Mouse (Mus musculus) hindbrain, embryonic 16.5 days (tissue): ENCODE data around the gene Gjb3. TPM values are rescaled to one million over a fixed set of nuclear protein-coding genes. Genes with fewer than 3 reads are reported as not detected.

Source experiments
- ATAC-seq: fragments of 200-750 bp; cut with Nextera tagmentation; 2 replicates; pipeline ENCODE4 v1.8.0; 2017; ENCODE audit warnings: moderate TSS enrichment, moderate library complexity
- H3K27ac ChIP-seq: fragments of 300-500 bp; sonication (generic); 2 replicates; pipeline ENCODE4 v1.5.1; 2014; ENCODE audit warnings: low read depth, mild to moderate bottlenecking, control low read depth, low read length, moderate library complexity
- H3K27me3 ChIP-seq: fragments of 300-500 bp; sonication (generic); replicated peaks from 2 replicates; pipeline ENCODE4 v1.6.1; 2014; ENCODE audit warnings: low read length; ENCODE audit not compliant: control insufficient read depth, insufficient read depth
- H3K36me3 ChIP-seq: fragments of 300-500 bp; sonication (generic); 2 replicates; pipeline ENCODE4 v1.6.1; 2014; ENCODE audit warnings: mild to moderate bottlenecking, low read length, moderate library complexity, mixed read lengths; ENCODE audit not compliant: control insufficient read depth, insufficient read depth
- H3K4me1 ChIP-seq: fragments of 300-500 bp; sonication (generic); 2 replicates; pipeline ENCODE4 v1.6.1; 2014; ENCODE audit warnings: low read depth, low read length; ENCODE audit not compliant: control insufficient read depth, insufficient read depth
- H3K4me2 ChIP-seq: fragments of 300-500 bp; sonication (generic); 2 replicates; pipeline ENCODE4 v1.6.1; 2014; ENCODE audit warnings: mild to moderate bottlenecking, low read length, control low read depth, moderate library complexity
- H3K4me3 ChIP-seq: fragments of 300-500 bp; sonication (generic); 2 replicates; pipeline ENCODE4 v1.5.1; 2014; ENCODE audit warnings: mild to moderate bottlenecking, low read length, control low read depth, moderate library complexity
- H3K9ac ChIP-seq: fragments of 300-500 bp; sonication (generic); 2 replicates; pipeline ENCODE4 v1.6.1; 2014; ENCODE audit warnings: low read depth, mild to moderate bottlenecking, control low read depth, low read length, moderate library complexity
- H3K9me3 ChIP-seq: fragments of 300-500 bp; sonication (generic); 2 replicates; pipeline ENCODE4 v1.6.1; 2014; ENCODE audit warnings: mild to moderate bottlenecking, low read length, moderate library complexity; ENCODE audit not compliant: control insufficient read depth
- WGBS: fragments of 180-500 bp; shearing (Covaris S2); extraction: QIAGEN DNeasy Blood & Tissue Kit; methylation state at CpG from one replicate; pipeline ENCODE4 v1.1.7; 2014; 5-methylcytosine and 5-hydroxymethylcytosine counted together
- polyA plus RNA-seq: library from polyadenylated mRNA; unstranded; fragments of >200 nt; fragmentation: Nextera tagmentation; extraction: Ambion mirVana; gene quantifications from 2 replicates; pipeline ENCODE4 v1.2.1, GENCODE M21; 2015

Gene Gjb3
- polyA plus RNA-seq, 1 experiment from 2014 or later, result 0.15 TPM

- Histone ChIP-seq H3K36me3 (no peaks in the 10 kb centered on the region), H3K4me2 (no peak overlapping the region), H3K27me3 (no peaks in the 10 kb centered on the region), H3K9me3 (no peaks in the 10 kb centered on the region), H3K27ac (no peak overlapping the region), H3K4me1 (no peaks in the 10 kb centered on the region; the same call in 1 of the 2 replicates), H3K9ac (no peak overlapping the region), H3K4me3 (no peak overlapping the region)
- WGBS, result 75% methylated on average over 4 of the region's 4 CpGs
- no peak for ATAC-seq
Measured at GRCm38 (mm10) chr4:127349560-127350300, 19.1 kb upstream of the Gjb3 start.

- H3K4me2 ChIP-seq, result no peak overlapping the region
- H3K4me3 ChIP-seq, result no peak overlapping the region
- H3K9me3 ChIP-seq, result no peaks in the 10 kb centered on the region
- WGBS, result 77% methylated on average over 5 of the region's 5 CpGs
- no peaks in the 10 kb centered on the region for H3K4me1 ChIP-seq
- no peaks in the 10 kb centered on the region for H3K36me3 ChIP-seq
- no peak for ATAC-seq
- no peak overlapping the region for H3K9ac ChIP-seq
- no peak overlapping the region for H3K27ac ChIP-seq
- H3K27me3 ChIP-seq, result no peaks in the 10 kb centered on the region
Measured at GRCm38 (mm10) chr4:127345000-127345399, 14.4 kb upstream of the Gjb3 start.

- Histone ChIP-seq H3K36me3 (no peaks in the 10 kb centered on the region), H3K9me3 (no peaks in the 10 kb centered on the region)
- ATAC-seq, result no peak
Measured at GRCm38 (mm10) chr4:127341372-127341771, 10.7 kb upstream of the Gjb3 start.

GRCm38 (mm10) chr4:127337668-127338067 lies 7.0 kb upstream of the Gjb3 start:
- Histone ChIP-seq H3K4me3 (no peak overlapping the region), H3K9ac (no peak overlapping the region), H3K27me3 (peaks cover 2% of the 10 kb centered on the region), H3K4me2 (no peak overlapping the region), H3K4me1 (no peaks in the 10 kb centered on the region), H3K27ac (no peak overlapping the region), H3K9me3 (no peaks in the 10 kb centered on the region), H3K36me3 (no peaks in the 10 kb centered on the region)
- WGBS, result 89% methylated on average over 5 of the region's 5 CpGs
- ATAC-seq, result no peak

More at GRCm38 (mm10) chr4:127341372-127341771, 10.7 kb upstream of the Gjb3 start:
- 69% methylated on average over 6 of the region's 6 CpGs for WGBS
- no peak overlapping the region for H3K9ac ChIP-seq
- no peak overlapping the region for H3K27ac ChIP-seq
- H3K27me3 ChIP-seq, result no peaks in the 10 kb centered on the region
- no peak overlapping the region for H3K4me2 ChIP-seq
- H3K4me1 ChIP-seq, result no peaks in the 10 kb centered on the region
- no peak overlapping the region for H3K4me3 ChIP-seq

GRCm38 (mm10) chr4:127334870-127335504 lies 4.3 kb upstream of the Gjb3 start:
- H3K27me3 ChIP-seq, result peaks cover 16% of the 10 kb centered on the region
- H3K4me3 ChIP-seq, result no peak overlapping the region
- ATAC-seq, result no peak
- H3K4me1 ChIP-seq, result peaks cover 11% of the 10 kb centered on the region
- no peak overlapping the region for H3K9ac ChIP-seq
- no peaks in the 10 kb centered on the region for H3K36me3 ChIP-seq
- WGBS, result 52% methylated on average over 5 of the region's 5 CpGs
- H3K4me2 ChIP-seq, result no peak overlapping the region
- H3K9me3 ChIP-seq, result no peaks in the 10 kb centered on the region
- no peak overlapping the region for H3K27ac ChIP-seq

GRCm38 (mm10) chr4:127331171-127331570 lies 527 bp upstream of the Gjb3 start:
- peaks cover 16% of the 10 kb centered on the region for H3K27me3 ChIP-seq

GRCm38 (mm10) chr4:127329751-127330150 lies 893 bp downstream of the Gjb3 start:
- no peak for ATAC-seq
- Histone ChIP-seq H3K9ac (no peak overlapping the region), H3K27ac (no peak overlapping the region), H3K9me3 (no peaks in the 10 kb centered on the region), H3K4me1 (peaks cover 16% of the 10 kb centered on the region), H3K4me2 (peak overlapping the region; percentile 61), H3K36me3 (no peaks in the 10 kb centered on the region), H3K27me3 (peaks cover 16% of the 10 kb centered on the region), H3K4me3 (peak overlapping the region; percentile 36)
- WGBS, result 5% methylated on average over 13 of the region's 13 CpGs

More at GRCm38 (mm10) chr4:127331171-127331570, 527 bp upstream of the Gjb3 start:
- H3K4me2 ChIP-seq, result no peak overlapping the region; the same call in 1 of the 2 replicates
- H3K27ac ChIP-seq, result no peak overlapping the region
- no peak for ATAC-seq
- no peaks in the 10 kb centered on the region for H3K36me3 ChIP-seq
- no peak overlapping the region for H3K4me3 ChIP-seq
- no peak overlapping the region for H3K9ac ChIP-seq
- H3K9me3 ChIP-seq, result no peaks in the 10 kb centered on the region
- H3K4me1 ChIP-seq, result peaks cover 16% of the 10 kb centered on the region
- 14% methylated on average over 13 of the region's 13 CpGs for WGBS

GRCm38 (mm10) chr4:127329046-127329445 lies 1.6 kb downstream of the Gjb3 start:
- H3K4me3 ChIP-seq, result no peak overlapping the region
- peaks cover 16% of the 10 kb centered on the region for H3K4me1 ChIP-seq
- H3K27me3 ChIP-seq, result peaks cover 16% of the 10 kb centered on the region
- no peak overlapping the region for H3K9ac ChIP-seq
- no peaks in the 10 kb centered on the region for H3K36me3 ChIP-seq
- no peak for ATAC-seq
- H3K4me2 ChIP-seq, result no peak overlapping the region
- H3K9me3 ChIP-seq, result no peaks in the 10 kb centered on the region
- WGBS, result 21% methylated on average over 3 of the region's 3 CpGs
- no peak overlapping the region for H3K27ac ChIP-seq

- H3K4me1 ChIP-seq, result peaks cover 16% of the 10 kb centered on the region
- H3K27ac ChIP-seq, result no peak overlapping the region
- no peaks in the 10 kb centered on the region for H3K36me3 ChIP-seq
- peaks cover 16% of the 10 kb centered on the region for H3K27me3 ChIP-seq
- no peak for ATAC-seq
- 75% methylated on average over 7 of the region's 7 CpGs for WGBS
- no peak overlapping the region for H3K9ac ChIP-seq
- no peak overlapping the region for H3K4me2 ChIP-seq
- no peaks in the 10 kb centered on the region for H3K9me3 ChIP-seq
- no peak overlapping the region for H3K4me3 ChIP-seq
Measured at GRCm38 (mm10) chr4:127328378-127328777, 2.3 kb downstream of the Gjb3 start.
